Mouse (Mus musculus): Measurements from ENCODE around the gene Mog. TPM values are rescaled to one million over a fixed set of nuclear protein-coding genes. Genes with fewer than 3 reads are reported as not detected.

Mog gene
- polyA plus RNA-seq, 1 experiment from 2014 or later = not detected

DNA sequence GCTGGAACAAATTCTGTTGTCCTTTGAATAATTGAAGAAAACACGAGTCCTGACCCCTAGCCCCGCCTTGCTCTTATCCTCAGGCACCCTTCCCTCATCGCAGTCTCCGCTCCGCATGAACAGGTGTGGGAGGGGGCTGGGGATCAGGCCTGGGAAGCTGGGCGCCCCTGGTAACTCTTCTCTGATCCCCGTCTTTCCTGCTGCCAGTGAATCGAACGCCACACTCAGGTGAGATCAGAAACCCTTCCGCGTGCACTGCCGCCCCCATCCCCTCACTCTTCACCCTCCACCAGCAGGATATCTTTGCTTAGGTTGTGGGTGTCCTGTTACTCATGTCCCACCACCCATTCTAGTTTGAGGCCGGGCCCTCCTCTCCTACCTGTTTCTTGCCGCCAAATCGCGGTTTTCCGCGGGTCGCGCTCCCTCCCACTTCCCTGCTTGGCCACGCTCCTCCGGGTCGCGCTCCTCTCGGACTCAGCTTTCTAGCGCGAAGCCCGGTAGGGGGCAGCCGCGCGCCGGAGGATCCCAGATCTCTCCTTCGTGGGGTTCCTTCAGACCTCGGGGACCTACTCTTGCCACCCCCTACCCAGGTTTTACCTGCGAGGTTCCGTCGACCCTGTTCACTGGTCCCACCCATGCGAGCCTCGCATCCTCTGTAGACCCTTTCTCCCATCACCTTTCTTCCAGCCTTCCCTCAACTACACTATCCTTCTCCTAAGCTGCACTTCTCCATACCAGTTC, 26.5 kb upstream of the Mog start:
- Histone ChIP-seq H3K9me3 (ENCODE audit: control insufficient read depth, low read length) (no peaks in the 10 kb centered on the region), H3K36me3 (ENCODE audit: control insufficient read depth, insufficient read depth, low read length) (peaks cover 11% of the 10 kb centered on the region), H3K4me3 (ENCODE audit: control insufficient read depth in 1 of 2, insufficient read depth in 1 of 2, low read depth in 1 of 2, low read length in 2 of 2) (peak overlapping the region; percentile 57), H3K27me3 (ENCODE audit: control insufficient read depth, insufficient read depth, low read length) (0 out of 2 replicates have a peak, but pooled peaks cover 4% of the 10 kb centered on the region), H3K4me1 (ENCODE audit: control insufficient read depth in 2 of 2, insufficient read depth in 2 of 2, low read length in 2 of 2) (peaks cover 18 to 22% of the 10 kb centered on the region in 2 experiments), H3K9ac (ENCODE audit: low read length) (peak overlapping the region; percentile 76), H3K27ac (replicated peaks in 1 of 2; ENCODE audit: control insufficient read depth in 1 of 2, insufficient read depth in 1 of 2, low read depth in 2 of 2, low read length in 2 of 2) (no peak overlapping the region), H3K4me2 (ENCODE audit: low read length) (peak overlapping the region; percentile 95)
- ATAC-seq (ENCODE audit: insufficient number of reproducible peaks, insufficient read depth, low FRiP score, low read depth) = no peak
- WGBS = 4% methylated on average over 39 of the region's 39 CpGs

DNA sequence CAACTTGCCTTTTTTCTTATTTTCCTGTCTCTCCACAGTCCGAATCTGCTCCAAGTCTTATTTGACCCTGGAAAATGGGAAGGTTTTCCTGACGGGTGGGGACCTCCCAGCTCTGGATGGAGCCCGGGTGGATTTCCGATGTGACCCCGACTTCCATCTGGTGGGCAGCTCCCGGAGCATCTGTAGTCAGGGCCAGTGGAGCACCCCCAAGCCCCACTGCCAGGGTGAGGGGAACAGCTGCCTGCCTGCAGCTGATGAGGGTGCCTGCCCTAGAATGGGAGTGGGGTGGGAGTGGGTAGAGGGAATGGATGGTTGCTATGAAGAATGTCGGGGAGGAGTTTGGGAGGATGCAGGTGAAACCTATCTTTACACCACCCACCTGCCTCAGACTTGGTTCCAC, 25.2 kb upstream of the Mog start:
- Histone ChIP-seq H3K4me1 (ENCODE audit: control insufficient read depth in 2 of 2, insufficient read depth in 2 of 2, low read length in 2 of 2) (peaks cover 18 to 22% of the 10 kb centered on the region in 2 experiments), H3K27me3 (ENCODE audit: control insufficient read depth, insufficient read depth, low read length) (0 out of 2 replicates have a peak, but pooled peaks cover 4% of the 10 kb centered on the region), H3K4me2 (ENCODE audit: low read length) (no peak overlapping the region), H3K9me3 (ENCODE audit: control insufficient read depth, low read length) (no peaks in the 10 kb centered on the region), H3K27ac (replicated peaks in 1 of 2; ENCODE audit: control insufficient read depth in 1 of 2, insufficient read depth in 1 of 2, low read depth in 2 of 2, low read length in 2 of 2) (no peak overlapping the region), H3K9ac (ENCODE audit: low read length) (no peak overlapping the region), H3K4me3 (ENCODE audit: control insufficient read depth in 1 of 2, insufficient read depth in 1 of 2, low read depth in 1 of 2, low read length in 2 of 2) (no peak overlapping the region), H3K36me3 (ENCODE audit: control insufficient read depth, insufficient read depth, low read length) (no peaks in the 10 kb centered on the region)
- WGBS = 67% methylated on average over 7 of the region's 7 CpGs
- ATAC-seq (ENCODE audit: insufficient number of reproducible peaks, insufficient read depth, low FRiP score, low read depth) = no peak

DNA sequence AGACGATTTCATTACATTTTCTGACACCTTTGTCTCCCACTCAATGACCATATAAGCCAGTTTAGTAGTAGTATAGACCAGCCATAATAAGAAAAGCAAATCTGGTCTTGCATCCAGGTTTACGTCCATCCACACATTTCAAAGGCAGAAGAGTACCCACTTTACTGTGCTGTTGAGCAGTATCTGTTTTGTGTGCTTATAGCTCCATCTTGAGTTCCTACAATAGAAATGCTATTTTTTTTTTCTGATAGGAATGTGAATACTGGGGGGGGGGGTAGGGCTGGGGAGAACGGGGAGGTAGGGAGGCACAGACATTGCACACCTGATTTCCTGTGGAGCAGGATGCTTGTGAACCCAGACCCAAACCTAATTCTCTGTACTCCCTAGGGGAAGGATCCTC, 24.8 kb upstream of the Mog start:
- WGBS = 36% methylated on average over 3 of the region's 3 CpGs
- ATAC-seq (ENCODE audit: insufficient number of reproducible peaks, insufficient read depth, low FRiP score, low read depth) = no peak
- no peak overlapping the region for H3K9ac ChIP-seq (ENCODE audit: low read length)
- H3K4me1 ChIP-seq (ENCODE audit: control insufficient read depth in 2 of 2, insufficient read depth in 2 of 2, low read length in 2 of 2) = peaks cover 18 to 22% of the 10 kb centered on the region in 2 experiments
- H3K36me3 ChIP-seq (ENCODE audit: control insufficient read depth, insufficient read depth, low read length) = no peaks in the 10 kb centered on the region
- H3K27me3 ChIP-seq (ENCODE audit: control insufficient read depth, insufficient read depth, low read length) = 0 out of 2 replicates have a peak, but pooled peaks cover 4% of the 10 kb centered on the region
- H3K4me3 ChIP-seq (ENCODE audit: control insufficient read depth in 1 of 2, insufficient read depth in 1 of 2, low read depth in 1 of 2, low read length in 2 of 2) = no peak overlapping the region
- H3K27ac ChIP-seq (replicated peaks in 1 of 2; ENCODE audit: control insufficient read depth in 1 of 2, insufficient read depth in 1 of 2, low read depth in 2 of 2, low read length in 2 of 2) = no peak overlapping the region
- no peak overlapping the region for H3K4me2 ChIP-seq (ENCODE audit: low read length)
- no peaks in the 10 kb centered on the region for H3K9me3 ChIP-seq (ENCODE audit: control insufficient read depth, low read length)

DNA sequence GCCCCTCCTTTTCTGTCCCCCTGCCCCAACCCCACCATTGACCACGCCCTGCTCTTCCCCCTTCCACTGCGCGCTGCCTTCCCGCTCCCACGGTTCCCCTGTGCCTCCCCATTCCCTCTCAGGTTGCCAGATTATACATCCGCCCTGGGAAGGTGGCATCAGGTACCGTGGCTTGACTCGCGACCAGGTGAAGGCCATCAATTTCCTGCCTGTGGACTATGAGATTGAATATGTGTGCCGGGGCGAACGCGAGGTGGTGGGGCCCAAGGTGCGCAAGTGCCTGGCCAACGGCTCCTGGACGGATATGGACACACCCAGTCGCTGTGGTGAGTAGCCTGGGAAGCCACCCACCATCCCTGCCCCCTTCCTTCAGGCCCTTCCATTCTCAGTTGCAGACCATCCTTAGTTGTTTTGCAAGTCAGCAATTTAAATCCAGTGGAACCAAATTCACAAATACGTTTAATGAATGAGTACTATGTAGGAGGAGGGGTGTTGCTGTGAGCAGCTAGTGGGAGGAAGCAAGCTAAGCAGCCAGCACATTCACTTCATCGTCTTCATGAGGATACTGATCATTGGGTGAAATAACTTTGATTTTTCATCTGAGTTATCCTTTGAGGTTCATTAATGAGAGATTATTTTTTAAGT, 24.3 kb upstream of the Mog start:
- WGBS = 33% methylated on average over 19 of the region's 19 CpGs
- H3K36me3 ChIP-seq (ENCODE audit: control insufficient read depth, insufficient read depth, low read length) = no peaks in the 10 kb centered on the region
- no peaks in the 10 kb centered on the region for H3K9me3 ChIP-seq (ENCODE audit: control insufficient read depth, low read length)
- H3K4me1 ChIP-seq (ENCODE audit: control insufficient read depth in 2 of 2, insufficient read depth in 2 of 2, low read length in 2 of 2) = peaks cover 18 to 22% of the 10 kb centered on the region in 2 experiments
- no peak for ATAC-seq (ENCODE audit: insufficient number of reproducible peaks, insufficient read depth, low FRiP score, low read depth)
- H3K4me2 ChIP-seq (ENCODE audit: low read length) = peak overlapping the region; percentile 96
- H3K27ac ChIP-seq (replicated peaks in 1 of 2; ENCODE audit: control insufficient read depth in 1 of 2, insufficient read depth in 1 of 2, low read depth in 2 of 2, low read length in 2 of 2) = no peak overlapping the region
- no peak overlapping the region for H3K9ac ChIP-seq (ENCODE audit: low read length)
- H3K4me3 ChIP-seq (ENCODE audit: control insufficient read depth in 1 of 2, insufficient read depth in 1 of 2, low read depth in 1 of 2, low read length in 2 of 2) = no peak overlapping the region
- 0 out of 2 replicates have a peak, but pooled peaks cover 4% of the 10 kb centered on the region for H3K27me3 ChIP-seq (ENCODE audit: control insufficient read depth, insufficient read depth, low read length)

DNA sequence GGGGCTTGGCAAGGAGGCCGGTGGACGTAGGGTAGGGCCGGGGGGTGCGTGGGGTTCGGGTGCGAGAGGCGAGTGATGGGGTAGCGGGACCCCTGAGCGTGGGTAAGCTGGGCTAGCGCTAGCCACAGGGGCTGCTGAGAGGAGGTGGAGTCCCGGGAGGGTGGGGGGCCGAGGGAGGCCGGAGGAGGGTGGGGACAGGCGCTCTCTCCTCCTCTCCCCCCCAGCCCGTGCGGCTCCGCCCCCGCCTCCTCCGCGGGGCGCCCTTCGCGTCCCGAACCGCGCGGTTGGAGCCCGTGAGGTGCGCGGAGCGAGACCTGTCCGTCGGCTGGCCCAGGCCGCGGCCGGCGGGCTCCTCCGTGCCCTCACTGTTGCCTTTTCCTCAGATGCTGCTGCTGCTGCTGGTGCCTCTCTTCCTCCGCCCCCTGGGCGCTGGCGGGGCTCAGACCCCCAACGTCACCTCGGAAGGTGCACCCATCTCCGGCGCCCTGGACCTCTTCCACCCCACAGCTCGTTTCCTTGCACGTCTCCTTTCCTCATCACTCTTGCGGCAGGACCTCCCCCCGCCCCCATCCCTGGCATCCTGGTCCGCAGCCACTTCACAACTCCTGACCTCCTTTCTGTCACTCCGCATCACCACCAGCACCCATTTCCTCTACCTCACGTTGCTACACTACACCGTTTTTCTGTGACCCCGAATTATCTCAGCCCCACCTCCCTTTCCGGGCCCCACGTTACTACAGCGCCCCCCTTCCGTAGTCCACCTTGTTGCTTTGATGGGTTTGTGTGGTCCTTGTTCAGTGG, 23.3 kb upstream of the Mog start:
- H3K4me3 ChIP-seq (ENCODE audit: control insufficient read depth in 1 of 2, insufficient read depth in 1 of 2, low read depth in 1 of 2, low read length in 2 of 2) = peak overlapping the region; percentile 79 to 88
- peaks cover 18 to 22% of the 10 kb centered on the region in 2 experiments for H3K4me1 ChIP-seq (ENCODE audit: control insufficient read depth in 2 of 2, insufficient read depth in 2 of 2, low read length in 2 of 2)
- H3K9me3 ChIP-seq (ENCODE audit: control insufficient read depth, low read length) = no peaks in the 10 kb centered on the region
- peak overlapping the region; percentile 91 for H3K9ac ChIP-seq (ENCODE audit: low read length)
- WGBS = under 1% methylated on average over 26 of the region's 58 CpGs
- peak overlapping the region; percentile 96 for H3K4me2 ChIP-seq (ENCODE audit: low read length)
- no peaks in the 10 kb centered on the region for H3K36me3 ChIP-seq (ENCODE audit: control insufficient read depth, insufficient read depth, low read length)
- H3K27ac ChIP-seq (replicated peaks in 1 of 2; ENCODE audit: control insufficient read depth in 1 of 2, insufficient read depth in 1 of 2, low read depth in 2 of 2, low read length in 2 of 2) = peak overlapping the region in 1 of 2 experiments; percentile 68; a peak in 2 of 4 replicates
- 0 out of 2 replicates have a peak, but pooled peaks cover 4% of the 10 kb centered on the region for H3K27me3 ChIP-seq (ENCODE audit: control insufficient read depth, insufficient read depth, low read length)
- peak; percentile 75 for ATAC-seq (ENCODE audit: insufficient number of reproducible peaks, insufficient read depth, low FRiP score, low read depth)

DNA sequence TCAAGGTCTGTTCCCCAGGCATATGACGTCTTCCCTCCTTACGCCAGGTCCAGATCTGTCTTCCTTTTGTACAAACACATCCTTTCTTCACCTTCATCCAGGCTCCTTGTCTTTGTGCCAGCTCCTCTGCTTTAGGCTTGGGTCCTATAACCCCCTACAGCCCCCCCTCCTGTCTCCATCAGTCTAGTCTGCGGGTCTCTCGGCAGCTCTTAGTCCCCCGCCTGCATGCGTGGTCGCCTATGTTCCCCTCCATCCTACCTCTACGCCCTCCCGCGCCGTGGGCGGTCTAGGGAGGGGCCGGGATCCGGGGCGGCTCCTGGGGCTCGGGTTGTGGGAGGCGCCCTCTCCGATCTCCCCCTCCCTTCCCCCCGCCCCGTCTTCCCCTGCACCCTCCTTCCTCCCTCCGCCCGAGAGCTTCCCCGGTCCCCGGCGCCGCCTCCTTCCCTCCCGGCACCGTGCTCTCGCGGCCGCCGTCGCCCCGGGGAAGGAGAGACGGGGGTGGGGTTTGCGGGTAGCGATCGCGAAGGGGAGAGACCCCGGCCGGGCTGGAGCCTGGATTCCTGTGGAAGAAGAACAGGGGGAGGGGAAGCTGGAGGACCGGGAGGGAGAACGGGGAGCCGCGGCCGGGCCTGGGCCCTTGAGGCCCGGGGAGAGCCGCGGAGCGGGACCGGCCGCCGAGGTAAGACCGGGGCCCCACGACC, 22.6 kb upstream of the Mog start, which contains the start of gene Gabbr1:
Gabbr1 (plus strand) TSS at position 356 of the 701 bp plus-strand sequence.
- under 1% methylated on average over 42 of the region's 55 CpGs for WGBS
- Histone ChIP-seq H3K9ac (ENCODE audit: low read length) (peak within 1 kb of the TSS; percentile 91), H3K4me2 (ENCODE audit: low read length) (peak within 1 kb of the TSS; percentile 96), H3K27ac (replicated peaks in 1 of 2; ENCODE audit: control insufficient read depth in 1 of 2, insufficient read depth in 1 of 2, low read depth in 2 of 2, low read length in 2 of 2) (peak within 1 kb of the TSS in 1 of 2 experiments; percentile 68; a peak in 2 of 4 replicates), H3K4me3 (ENCODE audit: control insufficient read depth in 1 of 2, insufficient read depth in 1 of 2, low read depth in 1 of 2, low read length in 2 of 2) (peak within 1 kb of the TSS; percentile 79 to 88), H3K4me1 (ENCODE audit: control insufficient read depth in 2 of 2, insufficient read depth in 2 of 2, low read length in 2 of 2) (peaks cover 18 to 22% of the 10 kb centered on the region in 2 experiments), H3K36me3 (ENCODE audit: control insufficient read depth, insufficient read depth, low read length) (no peaks in the 10 kb centered on the region), H3K27me3 (ENCODE audit: control insufficient read depth, insufficient read depth, low read length) (0 out of 2 replicates have a peak, but pooled peaks cover 4% of the 10 kb centered on the region), H3K9me3 (ENCODE audit: control insufficient read depth, low read length) (no peaks in the 10 kb centered on the region)
- ATAC-seq (ENCODE audit: insufficient number of reproducible peaks, insufficient read depth, low FRiP score, low read depth) = peak; percentile 81

Data from heart, embryonic 14.5 days (tissue).